Mouse (Mus musculus) embryonic facial prominence, embryonic 14.5 days (tissue): ENCODE data around the gene Card11. TPM values are rescaled to one million over a fixed set of nuclear protein-coding genes. Genes with fewer than 3 reads are reported as not detected.

Experiments
- ATAC-seq: fragments of 200-750 bp; cut with Nextera tagmentation; 2 replicates; pipeline ENCODE4 v1.8.0; 2017; ENCODE audit warnings: low read depth, moderate number of reproducible peaks, moderate TSS enrichment
- DNase-seq: peaks from one replicate; pipeline ENCODE4 v3.0.0-alpha.2; 2015; ENCODE audit warnings: low spot score
- H3K27ac ChIP-seq: fragments of 300-500 bp; sonication (generic); replicated peaks from 2 replicates; pipeline ENCODE4 v1.5.1; 2014; ENCODE audit warnings: low read depth, mild to moderate bottlenecking, low read length, moderate library complexity
- H3K27me3 ChIP-seq: fragments of 300-500 bp; sonication (generic); replicated peaks from 2 replicates; pipeline ENCODE4 v1.6.1; 2014; ENCODE audit warnings: low read length; ENCODE audit not compliant: control insufficient read depth, insufficient read depth
- H3K36me3 ChIP-seq: fragments of 300-500 bp; sonication (generic); 2 replicates; pipeline ENCODE4 v1.6.1; 2014; ENCODE audit warnings: low read length, mixed read lengths; ENCODE audit not compliant: control insufficient read depth, insufficient read depth
- H3K4me1 ChIP-seq: fragments of 300-500 bp; sonication (generic); 2 replicates; pipeline ENCODE4 v1.6.1; 2014; ENCODE audit warnings: antibody characterized with exemption, low read length; ENCODE audit not compliant: control insufficient read depth, insufficient read depth
- H3K4me2 ChIP-seq: fragments of 300-500 bp; sonication (generic); 2 replicates; pipeline ENCODE4 v1.6.1; 2014; ENCODE audit warnings: low read depth, mild to moderate bottlenecking, low read length, moderate library complexity, mixed read lengths
- H3K4me3 ChIP-seq: fragments of 300-500 bp; sonication (generic); 2 replicates; pipeline ENCODE4 v1.5.1; 2014; ENCODE audit warnings: low read depth, mild to moderate bottlenecking, low read length
- H3K9ac ChIP-seq: fragments of 300-500 bp; sonication (generic); 2 replicates; pipeline ENCODE4 v1.6.1; 2014; ENCODE audit warnings: low read depth, mild to moderate bottlenecking, low read length, moderate library complexity, mixed read lengths
- H3K9me3 ChIP-seq: fragments of 300-500 bp; sonication (generic); 2 replicates; pipeline ENCODE4 v1.6.1; 2016; ENCODE audit warnings: low read length; ENCODE audit not compliant: control insufficient read depth
- WGBS: fragments of 180-500 bp; shearing (Covaris S2); extraction: QIAGEN DNeasy Blood & Tissue Kit; methylation state at CpG from one replicate; pipeline ENCODE4 v1.1.7; 2014; 5-methylcytosine and 5-hydroxymethylcytosine counted together
- polyA plus RNA-seq: library from polyadenylated mRNA; unstranded; fragments of >200 nt; fragmentation: Nextera tagmentation; extraction: Ambion mirVana; gene quantifications from 2 replicates; pipeline ENCODE4 v1.2.1, GENCODE M21; 2014

The Card11 gene
- polyA plus RNA-seq, 1 experiment from 2014 or later, result 0.10 TPM

- Histone ChIP-seq H3K4me3 (no peak overlapping the region), H3K9me3 (no peaks in the 10 kb centered on the region), H3K4me2 (no peak overlapping the region), H3K4me1 (peaks cover 6% of the 10 kb centered on the region; the same call in 1 of the 2 replicates), H3K36me3 (no peaks in the 10 kb centered on the region), H3K9ac (no peak overlapping the region), H3K27ac (0 out of 2 replicates have a peak overlapping the region, but pooled peaks have one; percentile 9), H3K27me3 (no peaks in the 10 kb centered on the region)
- DNase-seq, result peak; percentile 16
- ATAC-seq, result no peak
- WGBS, result 66% methylated on average over 14 of the region's 14 CpGs
Measured at GRCm38 (mm10) chr5:140940923-140941491, 59.4 kb downstream of the Card11 start.

GRCm38 (mm10) chr5:140940257-140940922 is 60.0 kb downstream of the Card11 start:
- Histone ChIP-seq H3K4me2 (no peak overlapping the region), H3K27me3 (no peaks in the 10 kb centered on the region), H3K4me1 (peaks cover 6% of the 10 kb centered on the region; the same call in 1 of the 2 replicates), H3K36me3 (no peaks in the 10 kb centered on the region), H3K27ac (0 out of 2 replicates have a peak overlapping the region, but pooled peaks have one; percentile 9), H3K9ac (no peak overlapping the region), H3K4me3 (no peak overlapping the region), H3K9me3 (no peaks in the 10 kb centered on the region)
- WGBS, result 49% methylated on average over 5 of the region's 5 CpGs
- DNase-seq, result peak; percentile 19
- no peak for ATAC-seq

GRCm38 (mm10) chr5:140936816-140937215 is 63.6 kb downstream of the Card11 start:
- WGBS, result 85% methylated on average over 7 of the region's 7 CpGs
- H3K27me3 ChIP-seq, result no peaks in the 10 kb centered on the region

GRCm38 (mm10) chr5:140935848-140936247 is 64.5 kb downstream of the Card11 start:
- H3K27ac ChIP-seq, result no peak overlapping the region
- H3K27me3 ChIP-seq, result no peaks in the 10 kb centered on the region
- H3K4me2 ChIP-seq, result no peak overlapping the region
- WGBS, result 89% methylated on average over 3 of the region's 3 CpGs
- H3K9ac ChIP-seq, result no peak overlapping the region
- ATAC-seq (no peak), DNase-seq (no peak)
- H3K36me3 ChIP-seq, result no peaks in the 10 kb centered on the region
- peaks cover 12% of the 10 kb centered on the region; the same call in 1 of the 2 replicates for H3K4me1 ChIP-seq
- H3K9me3 ChIP-seq, result no peaks in the 10 kb centered on the region
- H3K4me3 ChIP-seq, result no peak overlapping the region

More at GRCm38 (mm10) chr5:140936816-140937215, 63.6 kb downstream of the Card11 start:
- Histone ChIP-seq H3K4me2 (no peak overlapping the region), H3K4me1 (peaks cover 9% of the 10 kb centered on the region; the same call in 1 of the 2 replicates), H3K9me3 (no peaks in the 10 kb centered on the region), H3K36me3 (no peaks in the 10 kb centered on the region), H3K4me3 (no peak overlapping the region), H3K27ac (no peak overlapping the region), H3K9ac (no peak overlapping the region)
- ATAC-seq (no peak), DNase-seq (no peak)

- no peak overlapping the region for H3K4me2 ChIP-seq
- DNase-seq (no peak), ATAC-seq (no peak)
- WGBS, result 77% methylated on average over 9 of the region's 9 CpGs
- H3K27me3 ChIP-seq, result no peaks in the 10 kb centered on the region
- no peaks in the 10 kb centered on the region for H3K36me3 ChIP-seq
- no peak overlapping the region for H3K27ac ChIP-seq
- H3K4me1 ChIP-seq, result 0 out of 2 replicates have a peak, but pooled peaks cover 7% of the 10 kb centered on the region
- no peak overlapping the region for H3K9ac ChIP-seq
- no peak overlapping the region for H3K4me3 ChIP-seq
- no peaks in the 10 kb centered on the region for H3K9me3 ChIP-seq
Measured at GRCm38 (mm10) chr5:140934639-140935315, 65.6 kb downstream of the Card11 start.

- peak; percentile 70; the same call in 1 of the 2 replicates for ATAC-seq
- H3K4me3 ChIP-seq, result no peak overlapping the region
- H3K27ac ChIP-seq, result peak overlapping the region; percentile 56
- H3K27me3 ChIP-seq, result no peaks in the 10 kb centered on the region
- peak; percentile 35 for DNase-seq
- H3K4me2 ChIP-seq, result no peak overlapping the region
- WGBS, result 28% methylated on average over 5 of the region's 5 CpGs
- 0 out of 2 replicates have a peak, but pooled peaks cover 7% of the 10 kb centered on the region for H3K4me1 ChIP-seq
- H3K9me3 ChIP-seq, result no peaks in the 10 kb centered on the region
- no peaks in the 10 kb centered on the region for H3K36me3 ChIP-seq
- no peak overlapping the region for H3K9ac ChIP-seq
Measured at GRCm38 (mm10) chr5:140931523-140932229, 68.7 kb downstream of the Card11 start.

- H3K27ac ChIP-seq, result no peak overlapping the region
- no peak for DNase-seq
- no peak overlapping the region for H3K9ac ChIP-seq
- no peak overlapping the region for H3K4me3 ChIP-seq
- ATAC-seq, result no peak
- no peaks in the 10 kb centered on the region for H3K27me3 ChIP-seq
- no peaks in the 10 kb centered on the region for H3K4me1 ChIP-seq
- H3K36me3 ChIP-seq, result no peaks in the 10 kb centered on the region
- 90% methylated on average over 1 of the region's 1 CpGs for WGBS
- peaks cover 13% of the 10 kb centered on the region for H3K9me3 ChIP-seq
- H3K4me2 ChIP-seq, result no peak overlapping the region
Measured at GRCm38 (mm10) chr5:140918519-140918918, 81.9 kb downstream of the Card11 start.

GRCm38 (mm10) chr5:140917807-140918206 is 82.6 kb downstream of the Card11 start:
- no peak for ATAC-seq
- WGBS, result 83% methylated on average over 1 of the region's 1 CpGs
- no peak overlapping the region for H3K4me3 ChIP-seq

More at GRCm38 (mm10) chr5:140917807-140918206, 82.6 kb downstream of the Card11 start:
- no peak overlapping the region for H3K4me2 ChIP-seq
- H3K9me3 ChIP-seq, result peaks cover 12% of the 10 kb centered on the region
- no peak overlapping the region for H3K27ac ChIP-seq
- DNase-seq, result no peak
- no peak overlapping the region for H3K9ac ChIP-seq
- no peaks in the 10 kb centered on the region for H3K27me3 ChIP-seq
- no peaks in the 10 kb centered on the region for H3K4me1 ChIP-seq
- H3K36me3 ChIP-seq, result no peaks in the 10 kb centered on the region
